Mouse (Mus musculus) naive thymus-derived CD4-positive, alpha-beta T cell, adult 5 months (primary cell): ENCODE results near the gene Vmn1r73. TPM values are rescaled to one million over a fixed set of nuclear protein-coding genes. Genes with fewer than 3 reads are reported as not detected.

ENCODE experiments used
- polyA plus RNA-seq: library from polyadenylated mRNA; unstranded; fragments of 100-300 nt; shearing (Covaris generic); gene quantifications from one replicate; pipeline ENCODE4 v1.2.1, GENCODE M21; 2017

Gene Vmn1r73
- polyA plus RNA-seq = not detected

GRCm38 (mm10) chr7:11729966-11730365 lies at the start of gene Vmn1r73:
Gene Vmn1r73, plus strand, starts transcription at chr7:11730266.

Other genes with a start within 250 kb of the Vmn1r73 start
- gene Zscan4-ps2, start 216.0 kb upstream of the Vmn1r73 start, polyA plus RNA-seq = not detected
- not detected for gene Zscan4-ps3, start 121.0 kb upstream of the Vmn1r73 start, polyA plus RNA-seq
- not detected for gene Vmn1r72, start 50.1 kb upstream of the Vmn1r73 start, polyA plus RNA-seq
- gene Vmn1r74, start 103.7 kb downstream of the Vmn1r73 start, polyA plus RNA-seq = not detected
- gene Vmn1r75, start 144.4 kb downstream of the Vmn1r73 start, polyA plus RNA-seq = not detected
- gene Vmn1r76, start 207.9 kb downstream of the Vmn1r73 start, polyA plus RNA-seq = 0.05 TPM